Mouse (Mus musculus) small intestine, adult 2 months (tissue): ENCODE results near the gene Ccm2l. TPM values are rescaled to one million over a fixed set of nuclear protein-coding genes. Genes with fewer than 3 reads are reported as not detected.

Experiments used
- H3K27ac ChIP-seq: fragments of 200-500 bp; 2 replicates; pipeline ENCODE4 v1.5.1; 2012; ENCODE audit warnings: low read depth, low read length, control low read depth, inconsistent platforms; ENCODE audit not compliant: insufficient read depth
- H3K27me3 ChIP-seq: fragments of 200-500 bp; 2 replicates; pipeline ENCODE4 v1.6.1; 2012; ENCODE audit warnings: mild to moderate bottlenecking, moderate library complexity, low read length, inconsistent platforms; ENCODE audit not compliant: control insufficient read depth, insufficient read depth
- H3K36me3 ChIP-seq: fragments of 200-500 bp; 2 replicates; pipeline ENCODE4 v1.6.1; 2012; ENCODE audit warnings: mild to moderate bottlenecking, low read length, control low read depth, inconsistent platforms; ENCODE audit not compliant: control insufficient read depth, insufficient read depth
- H3K4me1 ChIP-seq: fragments of 200-500 bp; 2 replicates; pipeline ENCODE4 v1.6.1; 2012; ENCODE audit warnings: low read length, inconsistent platforms, mixed read lengths; ENCODE audit not compliant: control insufficient read depth, insufficient read depth, insufficient read length
- H3K4me3 ChIP-seq: fragments of 200-500 bp; 2 replicates; pipeline ENCODE4 v1.5.1; 2012; ENCODE audit warnings: low read depth, mild to moderate bottlenecking, control low read depth, inconsistent platforms, low read length, moderate library complexity
- CTCF ChIP-seq: fragments of 200-500 bp; IDR thresholded peaks from 2 replicates; pipeline ENCODE4 v1.5.1; 2012; ENCODE audit warnings: low read depth, mild to moderate bottlenecking, control low read depth, inconsistent platforms, low read length, moderate library complexity, mixed read lengths; ENCODE audit not compliant: insufficient replicate concordance, insufficient read length; ENCODE audit errors: extremely low read depth
- POLR2A ChIP-seq: fragments of 200-500 bp; IDR thresholded peaks from 2 replicates; pipeline ENCODE4 v1.6.1; 2012; ENCODE audit warnings: low read depth, mild to moderate bottlenecking, control low read depth, inconsistent platforms, low read length, moderate library complexity
- WGBS: fragments of 180-500 bp; shearing (Covaris S2); methylation state at CpG from one replicate; pipeline ENCODE4 v1.1.7; 2018; 5-methylcytosine and 5-hydroxymethylcytosine counted together
- polyA plus RNA-seq: library from polyadenylated mRNA; depleted of rRNA; stranded (reverse); fragments of >200 nt; gene quantifications from 2 replicates; pipeline ENCODE4 v1.2.3, GENCODE M21; 2012

Ccm2l gene
- polyA plus RNA-seq, 1 experiment: 9.2 TPM

- no peak overlapping the region for H3K4me3 ChIP-seq
- no peaks in the 10 kb centered on the region; the same call in 1 of the 2 replicates for H3K4me1 ChIP-seq
- no peaks in the 10 kb centered on the region for H3K36me3 ChIP-seq
- 77% methylated on average over 4 of the region's 4 CpGs for WGBS
- no peak for TF ChIP-seq POLR2A
- no peak for TF ChIP-seq CTCF
- H3K27me3 ChIP-seq: no peaks in the 10 kb centered on the region
- no peak overlapping the region for H3K27ac ChIP-seq
Observed at GRCm38 (mm10) chr2:153083824-153084223, 18.1 kb downstream of the Ccm2l start.

- H3K27ac ChIP-seq: no peak overlapping the region
- no peaks in the 10 kb centered on the region for H3K36me3 ChIP-seq
- H3K4me3 ChIP-seq: no peak overlapping the region
- H3K4me1 ChIP-seq: no peaks in the 10 kb centered on the region; the same call in 1 of the 2 replicates
- TF ChIP-seq CTCF (no peak), POLR2A (no peak)
- WGBS: 51% methylated on average over 7 of the region's 7 CpGs
- H3K27me3 ChIP-seq: no peaks in the 10 kb centered on the region
Observed at GRCm38 (mm10) chr2:153084261-153084976, 18.7 kb downstream of the Ccm2l start.

GRCm38 (mm10) chr2:153085556-153085955 lies 19.8 kb downstream of the Ccm2l start:
- WGBS: 71% methylated on average over 6 of the region's 6 CpGs
- H3K4me3 ChIP-seq: no peak overlapping the region
- no peaks in the 10 kb centered on the region for H3K27me3 ChIP-seq
- TF ChIP-seq CTCF (no peak), POLR2A (no peak)
- H3K4me1 ChIP-seq: no peaks in the 10 kb centered on the region; the same call in 1 of the 2 replicates
- no peak overlapping the region for H3K27ac ChIP-seq
- no peaks in the 10 kb centered on the region for H3K36me3 ChIP-seq

GRCm38 (mm10) chr2:153086166-153086565 lies 20.4 kb downstream of the Ccm2l start:
- Histone ChIP-seq H3K36me3 (no peaks in the 10 kb centered on the region), H3K27me3 (no peaks in the 10 kb centered on the region), H3K27ac (no peak overlapping the region), H3K4me1 (no peaks in the 10 kb centered on the region), H3K4me3 (no peak overlapping the region)
- no peak for TF ChIP-seq CTCF
- TF ChIP-seq POLR2A: no peak
- 87% methylated on average over 4 of the region's 4 CpGs for WGBS

GRCm38 (mm10) chr2:153087091-153087490 lies 21.3 kb downstream of the Ccm2l start:
- H3K4me1 ChIP-seq: no peaks in the 10 kb centered on the region
- H3K27ac ChIP-seq: no peak overlapping the region
- no peak overlapping the region for H3K4me3 ChIP-seq
- WGBS: 89% methylated on average over 10 of the region's 10 CpGs
- H3K27me3 ChIP-seq: no peaks in the 10 kb centered on the region
- H3K36me3 ChIP-seq: no peaks in the 10 kb centered on the region
- TF ChIP-seq POLR2A (no peak), CTCF (no peak)

- H3K27me3 ChIP-seq: no peaks in the 10 kb centered on the region
- no peak overlapping the region for H3K4me3 ChIP-seq
- WGBS: 43% methylated on average over 2 of the region's 2 CpGs
- H3K36me3 ChIP-seq: no peaks in the 10 kb centered on the region
- no peak for TF ChIP-seq POLR2A
- TF ChIP-seq CTCF: no peak
- H3K4me1 ChIP-seq: no peaks in the 10 kb centered on the region
- no peak overlapping the region for H3K27ac ChIP-seq
Observed at GRCm38 (mm10) chr2:153089316-153089715, 23.6 kb downstream of the Ccm2l start.

- no peaks in the 10 kb centered on the region for H3K36me3 ChIP-seq
- WGBS: 27% methylated on average over 10 of the region's 10 CpGs
- peak overlapping the region; percentile 24 for H3K27ac ChIP-seq
- H3K4me3 ChIP-seq: peak overlapping the region; percentile 33
- H3K27me3 ChIP-seq: no peaks in the 10 kb centered on the region
- no peak for TF ChIP-seq POLR2A
- H3K4me1 ChIP-seq: no peaks in the 10 kb centered on the region
Observed at GRCm38 (mm10) chr2:153090551-153091165, 24.9 kb downstream of the Ccm2l start.
